Comparison of ENCODE assay signal across 20 mouse cellular contexts in the genomic region with DNA sequence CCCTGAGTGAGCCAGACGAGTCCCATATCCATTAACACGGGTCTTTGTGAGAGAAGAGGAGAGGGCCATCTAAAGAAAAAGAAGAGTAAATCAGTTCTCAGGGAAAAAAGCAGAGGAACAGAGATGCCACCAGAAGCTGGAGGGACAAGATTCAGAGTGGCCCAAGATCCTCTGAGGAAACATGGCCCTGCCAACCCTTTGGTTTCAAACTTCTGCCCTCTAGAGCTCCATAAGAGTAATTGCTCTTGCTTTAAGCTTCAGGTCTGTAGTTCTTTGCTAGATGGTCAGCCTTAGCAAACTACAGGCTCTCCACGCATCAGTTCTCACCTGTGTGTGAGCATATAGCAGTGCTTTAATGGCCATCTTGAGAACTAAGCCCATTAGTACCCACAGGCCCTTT.
DNase-seq lines count a peak whose midpoint lies in the region; ATAC-seq and TF ChIP-seq lines count a peak whose summit lies in the region.
"Had no signal": no experiment of that assay in that cellular context is flagged by ENCODE, and none has a peak within 500 bp of the region (broad histone marks: within the 10 kb centered on the region; RNA-seq: fewer than 3 reads in every experiment).

No protein-coding gene starts in this region.

- H3K27ac ChIP-seq in heart, embryonic 12.5 days (ENCODE audit: poor library complexity, severe bottlenecking): no peak overlapping the region
- no peak overlapping the region for H3K27ac ChIP-seq in forebrain, embryonic 10.5 days
- H3K27ac ChIP-seq: embryonic facial prominence, embryonic 10.5 days; embryonic facial prominence, embryonic 12.5 days; forebrain, embryonic 12.5 days had no signal

- peak; percentile 33 for DNase-seq in heart, adult 11 months
- DNase-seq in A20 (ENCODE audit: low read depth, low spot score): peak; percentile 24
- DNase-seq in Patski (ENCODE audit: low read depth, low spot score): no peak
- DNase-seq in forebrain, embryonic 10.5 days (ENCODE audit: extremely low spot score, low spot score): no peak
- DNase-seq: adrenal gland, adult 2 months; adrenal gland, postnatal 10 days; adrenal gland, postnatal 25 days; cerebellum, adult 11 months; cerebellum, adult 18-20 months; cerebellum, adult 8-10 months; cerebellum, adult 9-11 months; cerebellum, postnatal 14 days; cerebellum, postnatal 36 days had no signal

- H3K4me2 ChIP-seq in heart, embryonic 12.5 days: no peak overlapping the region
- H3K4me2 ChIP-seq: embryonic facial prominence, embryonic 12.5 days; forebrain, embryonic 12.5 days had no signal

- no peaks in the 10 kb centered on the region for H3K4me1 ChIP-seq in heart, embryonic 12.5 days (replicated peaks)
- no peaks in the 10 kb centered on the region for H3K4me1 ChIP-seq in forebrain, embryonic 10.5 days
- H3K4me1 ChIP-seq: embryonic facial prominence, embryonic 12.5 days; forebrain, embryonic 12.5 days had no signal

- CTCF ChIA-PET in Patski (lab: Charles Lee): no interaction called here

- in situ Hi-C loops in Patski (cut with MboI; ENCODE audit: low pct_unique_long_range_greater_than_20kb): loop anchor here (10.0 kb wide), 1 partner anchor 164 kb away; a partner anchor contains a TSS

- POLR2A ChIA-PET in Patski (lab: Charles Lee): no interaction called here

- no peak for ATAC-seq in heart, embryonic 12.5 days (ENCODE audit: insufficient number of reproducible peaks, low FRiP score)
- ATAC-seq in Patski: no peak
- ATAC-seq: forebrain, embryonic 14.5 days; forebrain, embryonic 16.5 days had no signal

- H3K9me3 ChIP-seq in heart, embryonic 12.5 days (replicated peaks): no peaks in the 10 kb centered on the region; the same call in 1 of the 2 replicates
- no peaks in the 10 kb centered on the region for H3K9me3 ChIP-seq in forebrain, embryonic 10.5 days
- H3K9me3 ChIP-seq: embryonic facial prominence, embryonic 10.5 days; embryonic facial prominence, embryonic 12.5 days; forebrain, embryonic 12.5 days had no signal

- no peaks in the 10 kb centered on the region for H3K36me3 ChIP-seq in heart, embryonic 12.5 days
- H3K36me3 ChIP-seq in forebrain, embryonic 10.5 days (replicated peaks): no peaks in the 10 kb centered on the region
- H3K36me3 ChIP-seq: embryonic facial prominence, embryonic 10.5 days; embryonic facial prominence, embryonic 12.5 days; forebrain, embryonic 12.5 days; G1E had no signal

- peak; percentile 15 for TF ChIP-seq CTCF in Patski (IDR thresholded peaks at IDR 0.05)

- no peak overlapping the region for H3K9ac ChIP-seq in heart, embryonic 12.5 days
- H3K9ac ChIP-seq: embryonic facial prominence, embryonic 12.5 days; forebrain, embryonic 12.5 days had no signal

- no peaks in the 10 kb centered on the region for H3K27me3 ChIP-seq in heart, embryonic 12.5 days (replicated peaks)
- H3K27me3 ChIP-seq in Patski: no peaks in the 10 kb centered on the region
- H3K27me3 ChIP-seq in forebrain, embryonic 10.5 days (ENCODE audit: poor library complexity, severe bottlenecking): no peaks in the 10 kb centered on the region
- H3K27me3 ChIP-seq: embryonic facial prominence, embryonic 12.5 days; forebrain, embryonic 12.5 days had no signal

- WGBS in heart, embryonic 12.5 days: 72% methylated on average over 3 of the region's 3 CpGs
- WGBS in forebrain, embryonic 10.5 days: 89% methylated on average over 3 of the region's 3 CpGs

- H3K4me3 ChIP-seq in heart, embryonic 12.5 days: no peak overlapping the region
- H3K4me3 ChIP-seq in forebrain, embryonic 10.5 days: no peak overlapping the region
- H3K4me3 ChIP-seq: embryonic facial prominence, embryonic 10.5 days; embryonic facial prominence, embryonic 12.5 days; forebrain, embryonic 12.5 days had no signal

Comparison
In these comparisons a context has a peak if more than half of its experiments do, and no peak if none do; other contexts are left out.
1. DNase-seq: peak in heart, adult 11 months (single experiment) and A20 (single experiment); none in Patski (single experiment) and forebrain, embryonic 10.5 days (single experiment).